23 mouse cellular contexts compared by ENCODE assay signal in the genomic region with DNA sequence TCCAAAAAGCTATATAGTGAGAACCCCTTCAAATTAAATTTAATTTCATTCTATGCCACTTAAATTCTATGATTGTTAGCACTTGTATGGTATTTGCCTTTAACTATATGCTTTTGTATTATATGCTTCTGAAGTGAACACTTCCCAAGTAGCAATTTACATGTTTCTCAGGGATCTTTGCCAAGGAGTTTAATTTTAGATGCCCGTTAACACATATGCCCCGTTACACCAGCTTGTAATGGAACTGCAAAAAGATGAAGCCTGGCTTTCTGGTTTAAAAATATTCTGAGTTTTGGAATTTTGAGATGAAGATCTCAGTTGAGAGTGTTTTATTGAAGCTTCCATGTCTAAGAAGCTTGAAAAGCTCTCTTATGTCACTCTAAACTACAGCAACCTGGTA.
A peak's percentile ranks its signal among the peaks of the same experiment; 100 is the strongest.
DNase-seq lines count a peak whose midpoint lies in the region; ATAC-seq lines count a peak whose summit lies in the region.
"Had no signal": no experiment of that assay in that cellular context is flagged by ENCODE, and none has a peak within 500 bp of the region (broad histone marks: within the 10 kb centered on the region; RNA-seq: fewer than 3 reads in every experiment).

No protein-coding gene starts in this region.

- no peak overlapping the region for H3K4me3 ChIP-seq in forebrain, embryonic 14.5 days (ENCODE audit: low read depth, low read length)
- H3K4me3 ChIP-seq in forebrain, embryonic 10.5 days, result no peak overlapping the region
- H3K4me3 ChIP-seq in intestine, embryonic 16.5 days (ENCODE audit: low read length), result no peak overlapping the region
- H3K4me3 ChIP-seq: embryonic facial prominence, embryonic 15.5 days; erythroblast, embryonic 14.5 days; gastrocnemius, adult 2 months; heart, embryonic 12.5 days; hindbrain, embryonic 10.5 days; hindbrain, embryonic 15.5 days had no signal

- H3K9me3 ChIP-seq in forebrain, embryonic 14.5 days (replicated peaks; ENCODE audit: control insufficient read depth, low read length), result no peaks in the 10 kb centered on the region
- no peaks in the 10 kb centered on the region for H3K9me3 ChIP-seq in forebrain, embryonic 10.5 days
- no peaks in the 10 kb centered on the region for H3K9me3 ChIP-seq in intestine, embryonic 16.5 days (ENCODE audit: control insufficient read depth, low read length)
- H3K9me3 ChIP-seq: embryonic facial prominence, embryonic 15.5 days; G1E; heart, embryonic 12.5 days; hindbrain, embryonic 10.5 days; hindbrain, embryonic 15.5 days had no signal

- H3K27me3 ChIP-seq in forebrain, embryonic 14.5 days (replicated peaks; ENCODE audit: control insufficient read depth, insufficient read depth, low read length), result no peaks in the 10 kb centered on the region
- peaks cover 17% of the 10 kb centered on the region for H3K27me3 ChIP-seq in forebrain, embryonic 10.5 days (ENCODE audit: poor library complexity, severe bottlenecking)
- H3K27me3 ChIP-seq in intestine, embryonic 16.5 days (replicated peaks; ENCODE audit: control insufficient read depth, insufficient read depth, low read length), result no peaks in the 10 kb centered on the region
- H3K27me3 ChIP-seq: embryonic facial prominence, embryonic 15.5 days; heart, embryonic 12.5 days; hindbrain, embryonic 15.5 days had no signal

- WGBS in forebrain, embryonic 14.5 days, result 52% methylated on average over 2 of the region's 2 CpGs
- WGBS in forebrain, embryonic 10.5 days, result 91% methylated on average over 2 of the region's 2 CpGs
- WGBS in intestine, embryonic 16.5 days, result 89% methylated on average over 2 of the region's 2 CpGs

- intact Hi-C loops in left cerebral cortex, postnatal 25 days (cut with DNase I), result no loop called here

- ATAC-seq in forebrain, embryonic 14.5 days, result no peak
- peak; percentile 81; the same call in 1 of the 2 replicates for ATAC-seq in frontal cortex, adult (ENCODE audit: low TSS enrichment)
- ATAC-seq in intestine, embryonic 16.5 days, result no peak
- ATAC-seq: CD4-positive, CD25-positive, alpha-beta regulatory T cell, adult 4 months; intestine, postnatal 0 days had no signal

- H3K9ac ChIP-seq in forebrain, embryonic 14.5 days (ENCODE audit: low read length), result no peak overlapping the region
- no peak overlapping the region for H3K9ac ChIP-seq in intestine, embryonic 16.5 days (ENCODE audit: low read depth, low read length)
- H3K9ac ChIP-seq: embryonic facial prominence, embryonic 15.5 days; heart, embryonic 12.5 days; hindbrain, embryonic 15.5 days had no signal

- H3K27ac ChIP-seq in forebrain, embryonic 14.5 days (ENCODE audit: low read depth, low read length), result no peak overlapping the region
- H3K27ac ChIP-seq in forebrain, embryonic 10.5 days, result no peak overlapping the region
- H3K27ac ChIP-seq in intestine, embryonic 16.5 days (ENCODE audit: low read length), result no peak overlapping the region
- H3K27ac ChIP-seq: embryonic facial prominence, embryonic 15.5 days; gastrocnemius, adult 2 months; hindbrain, embryonic 10.5 days; hindbrain, embryonic 15.5 days had no signal

- no peak overlapping the region for H3K4me2 ChIP-seq in forebrain, embryonic 14.5 days (ENCODE audit: low read length)
- H3K4me2 ChIP-seq in intestine, embryonic 16.5 days (ENCODE audit: low read depth, low read length), result no peak overlapping the region
- H3K4me2 ChIP-seq: embryonic facial prominence, embryonic 15.5 days; heart, embryonic 12.5 days; hindbrain, embryonic 15.5 days had no signal

- DNase-seq in forebrain, embryonic 14.5 days (ENCODE audit: low spot score), result peak; percentile 33
- no peak for DNase-seq in forebrain, embryonic 10.5 days (ENCODE audit: extremely low spot score, low spot score)
- no peak for DNase-seq in frontal cortex, postnatal 25 days (ENCODE audit: low spot score in 2 of 2)
- peak; percentile 16 to 85 for DNase-seq in left cerebral cortex, postnatal 25 days (ENCODE audit: low spot score in 2 of 2)
- DNase-seq in left cerebral cortex, adult 8-10 months (ENCODE audit: low spot score in 2 of 2), result no peak
- DNase-seq: adrenal gland, postnatal 10 days; B cell, adult 2 months; cerebellum, adult 11 months; cerebellum, adult 8-10 months; cerebellum, postnatal 14 days; embryo, embryonic 11 days; gastrocnemius, adult 2 months; gastrocnemius, postnatal 25 days had no signal

- no peaks in the 10 kb centered on the region for H3K36me3 ChIP-seq in forebrain, embryonic 14.5 days (ENCODE audit: control insufficient read depth, insufficient read depth, low read length)
- no peaks in the 10 kb centered on the region for H3K36me3 ChIP-seq in forebrain, embryonic 10.5 days (replicated peaks)
- no peaks in the 10 kb centered on the region for H3K36me3 ChIP-seq in intestine, embryonic 16.5 days (ENCODE audit: control insufficient read depth, insufficient read depth, low read length)
- H3K36me3 ChIP-seq: embryonic facial prominence, embryonic 15.5 days; G1E; heart, embryonic 12.5 days; hindbrain, embryonic 10.5 days; hindbrain, embryonic 15.5 days had no signal

- H3K4me1 ChIP-seq in forebrain, embryonic 14.5 days (ENCODE audit: control insufficient read depth, insufficient read depth, low read length), result peaks cover 3% of the 10 kb centered on the region; the same call in 1 of the 2 replicates
- H3K4me1 ChIP-seq in forebrain, embryonic 10.5 days, result no peaks in the 10 kb centered on the region
- H3K4me1 ChIP-seq in intestine, embryonic 16.5 days (ENCODE audit: control insufficient read depth, insufficient read depth, low read length), result peaks cover 7% of the 10 kb centered on the region; the same call in 1 of the 2 replicates
- H3K4me1 ChIP-seq: hindbrain, embryonic 10.5 days; hindbrain, embryonic 15.5 days had no signal

Comparison
In these comparisons a context has a peak if more than half of its experiments do, and no peak if none do; other contexts are left out.
1. DNase-seq: peak in forebrain, embryonic 14.5 days (single experiment) and left cerebral cortex, postnatal 25 days (2 of 2); none in forebrain, embryonic 10.5 days (single experiment), frontal cortex, postnatal 25 days (0 of 2) and left cerebral cortex, adult 8-10 months (0 of 2).